Mouse (Mus musculus): ENCODE data around the gene Ccr6. TPM values are rescaled to one million over a fixed set of nuclear protein-coding genes. Genes with fewer than 3 reads are reported as not detected.
A peak's percentile ranks its signal among the peaks of the same experiment; 100 is the strongest.

Gene Ccr6
- polyA plus RNA-seq, 1 experiment from 2014 or later = not detected

GRCm38 (mm10) chr17:8225166-8225565 is 10.7 kb upstream of the Ccr6 start:
- H3K4me1 ChIP-seq (ENCODE audit: control insufficient read depth, insufficient read depth, low read length) = no peaks in the 10 kb centered on the region
- no peak for ATAC-seq (replicated peaks; ENCODE audit: insufficient number of reproducible peaks, low FRiP score, low TSS enrichment)
- H3K4me2 ChIP-seq = no peak overlapping the region
- no peaks in the 10 kb centered on the region for H3K9me3 ChIP-seq (replicated peaks; ENCODE audit: control insufficient read depth, low read length)
- 78% methylated on average over 2 of the region's 2 CpGs for WGBS (ENCODE audit: insufficient replicate concordance)
- H3K27me3 ChIP-seq (ENCODE audit: control insufficient read depth, insufficient read depth, low read length) = no peaks in the 10 kb centered on the region
- H3K36me3 ChIP-seq (ENCODE audit: control insufficient read depth, insufficient read depth, low read length) = no peaks in the 10 kb centered on the region
- H3K4me3 ChIP-seq (ENCODE audit: low read depth, low read length) = no peak overlapping the region
- H3K27ac ChIP-seq (ENCODE audit: low read depth, low read length) = no peak overlapping the region
- H3K9ac ChIP-seq (ENCODE audit: low read depth, low read length) = no peak overlapping the region

DNA sequence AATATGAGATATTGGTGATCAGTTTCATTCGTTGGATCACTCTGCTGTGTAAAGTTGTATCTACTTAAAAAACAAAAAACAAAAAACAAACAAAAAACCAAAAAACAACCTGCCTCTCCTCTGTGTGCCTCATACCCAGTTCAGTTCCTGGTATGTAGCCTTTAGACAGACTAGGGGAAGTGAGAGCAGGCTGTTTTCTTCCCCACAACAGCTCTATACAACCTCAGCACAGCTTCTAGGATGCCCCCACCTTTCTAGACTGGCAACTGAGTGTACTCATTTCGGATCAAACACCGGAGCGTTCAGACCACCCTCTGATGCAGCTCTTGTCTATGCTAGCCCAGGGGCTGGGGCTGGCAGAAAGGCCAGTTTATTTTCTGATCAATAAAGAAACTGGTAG is 10.1 kb upstream of the Ccr6 start:
- Histone ChIP-seq H3K27ac (ENCODE audit: low read depth, low read length) (no peak overlapping the region), H3K9me3 (replicated peaks; ENCODE audit: control insufficient read depth, low read length) (no peaks in the 10 kb centered on the region), H3K4me2 (no peak overlapping the region), H3K4me1 (ENCODE audit: control insufficient read depth, insufficient read depth, low read length) (no peaks in the 10 kb centered on the region), H3K9ac (ENCODE audit: low read depth, low read length) (no peak overlapping the region), H3K4me3 (ENCODE audit: low read depth, low read length) (no peak overlapping the region), H3K27me3 (ENCODE audit: control insufficient read depth, insufficient read depth, low read length) (no peaks in the 10 kb centered on the region), H3K36me3 (ENCODE audit: control insufficient read depth, insufficient read depth, low read length) (no peaks in the 10 kb centered on the region)
- no peak for ATAC-seq (replicated peaks; ENCODE audit: insufficient number of reproducible peaks, low FRiP score, low TSS enrichment)
- 76% methylated on average over 4 of the region's 4 CpGs for WGBS (ENCODE audit: insufficient replicate concordance)

DNA sequence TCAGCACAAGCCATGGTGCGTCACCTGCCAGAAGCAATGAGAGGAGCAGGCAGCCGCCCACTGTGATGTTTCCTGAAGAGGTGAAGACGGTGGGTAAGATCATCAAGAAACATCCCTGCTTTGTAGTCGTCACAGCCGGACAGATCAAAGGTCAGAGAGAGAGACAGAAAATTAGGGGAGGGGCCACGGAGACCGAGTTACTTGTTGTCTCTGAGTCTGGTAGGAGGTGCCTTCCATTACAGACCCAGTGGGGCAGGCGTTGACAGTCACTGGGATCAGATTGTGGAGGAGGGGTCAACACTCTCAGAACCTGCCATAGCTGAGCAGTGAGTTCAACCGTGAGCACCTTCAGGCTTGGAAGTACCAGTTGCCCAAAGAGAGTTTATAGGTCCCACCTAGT is 7.2 kb upstream of the Ccr6 start:
- H3K4me1 ChIP-seq (ENCODE audit: control insufficient read depth, insufficient read depth, low read length) = no peaks in the 10 kb centered on the region
- H3K9me3 ChIP-seq (replicated peaks; ENCODE audit: control insufficient read depth, low read length) = no peaks in the 10 kb centered on the region
- no peak overlapping the region for H3K27ac ChIP-seq (ENCODE audit: low read depth, low read length)
- WGBS (ENCODE audit: insufficient replicate concordance) = 40% methylated on average over 9 of the region's 9 CpGs
- no peak overlapping the region for H3K4me2 ChIP-seq
- H3K27me3 ChIP-seq (ENCODE audit: control insufficient read depth, insufficient read depth, low read length) = no peaks in the 10 kb centered on the region
- no peak for ATAC-seq (replicated peaks; ENCODE audit: insufficient number of reproducible peaks, low FRiP score, low TSS enrichment)
- no peak overlapping the region for H3K4me3 ChIP-seq (ENCODE audit: low read depth, low read length)
- no peak overlapping the region for H3K9ac ChIP-seq (ENCODE audit: low read depth, low read length)
- no peaks in the 10 kb centered on the region for H3K36me3 ChIP-seq (ENCODE audit: control insufficient read depth, insufficient read depth, low read length)

DNA sequence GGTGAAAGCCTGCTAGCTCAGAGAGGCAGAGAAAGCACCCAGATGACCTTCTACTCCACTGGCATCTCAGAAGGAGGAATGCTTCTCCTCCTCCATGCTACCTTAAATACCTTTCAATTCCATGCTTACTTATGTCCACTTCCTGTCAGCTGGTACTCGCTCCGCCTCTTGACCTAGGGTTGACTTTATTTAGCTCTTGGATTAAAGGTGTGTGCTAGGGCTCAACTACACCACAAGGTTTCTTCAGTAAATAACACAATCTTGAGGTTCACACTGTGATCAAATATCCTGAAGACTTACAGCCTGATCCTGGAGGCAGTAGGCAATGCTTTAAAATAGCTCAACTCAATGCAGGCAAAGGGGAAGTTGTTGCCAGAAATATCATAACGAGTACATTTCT is 6.2 kb upstream of the Ccr6 start:
- H3K9ac ChIP-seq (ENCODE audit: low read depth, low read length) = no peak overlapping the region
- no peaks in the 10 kb centered on the region for H3K9me3 ChIP-seq (replicated peaks; ENCODE audit: control insufficient read depth, low read length)
- WGBS (ENCODE audit: insufficient replicate concordance) = 85% methylated on average over 3 of the region's 3 CpGs
- no peaks in the 10 kb centered on the region for H3K27me3 ChIP-seq (ENCODE audit: control insufficient read depth, insufficient read depth, low read length)
- H3K36me3 ChIP-seq (ENCODE audit: control insufficient read depth, insufficient read depth, low read length) = no peaks in the 10 kb centered on the region
- H3K4me1 ChIP-seq (ENCODE audit: control insufficient read depth, insufficient read depth, low read length) = no peaks in the 10 kb centered on the region
- no peak for ATAC-seq (replicated peaks; ENCODE audit: insufficient number of reproducible peaks, low FRiP score, low TSS enrichment)
- H3K4me2 ChIP-seq = no peak overlapping the region
- no peak overlapping the region for H3K4me3 ChIP-seq (ENCODE audit: low read depth, low read length)
- no peak overlapping the region for H3K27ac ChIP-seq (ENCODE audit: low read depth, low read length)

DNA sequence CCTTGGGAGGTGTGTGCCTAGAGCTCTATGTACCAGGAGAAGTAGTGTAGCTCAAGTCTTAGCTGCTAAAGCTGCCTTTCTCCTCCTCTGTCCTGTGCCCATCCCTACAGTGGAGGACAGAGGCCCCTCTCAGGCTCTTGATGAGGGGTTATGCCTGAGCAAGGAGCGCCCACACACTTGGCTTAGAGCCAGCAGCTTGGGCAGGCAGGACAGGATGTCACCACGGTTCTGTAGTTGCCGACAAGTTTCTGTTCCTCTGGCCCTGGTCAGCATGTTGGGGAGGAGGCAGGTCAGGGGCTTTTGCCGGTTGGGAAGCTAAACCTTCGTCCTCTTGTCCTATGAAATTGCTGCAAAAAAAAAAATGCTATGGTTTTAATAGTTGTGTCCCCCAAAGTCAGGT is 3.8 kb upstream of the Ccr6 start:
- no peak overlapping the region for H3K9ac ChIP-seq (ENCODE audit: low read depth, low read length)
- WGBS (ENCODE audit: insufficient replicate concordance) = 40% methylated on average over 5 of the region's 5 CpGs
- no peak overlapping the region for H3K4me2 ChIP-seq
- ATAC-seq (replicated peaks; ENCODE audit: insufficient number of reproducible peaks, low FRiP score, low TSS enrichment) = 0 out of 2 replicates have a peak, but pooled peaks have one; percentile 52
- H3K27ac ChIP-seq (ENCODE audit: low read depth, low read length) = no peak overlapping the region
- H3K27me3 ChIP-seq (ENCODE audit: control insufficient read depth, insufficient read depth, low read length) = no peaks in the 10 kb centered on the region
- H3K36me3 ChIP-seq (ENCODE audit: control insufficient read depth, insufficient read depth, low read length) = no peaks in the 10 kb centered on the region
- no peak overlapping the region for H3K4me3 ChIP-seq (ENCODE audit: low read depth, low read length)
- no peaks in the 10 kb centered on the region for H3K9me3 ChIP-seq (replicated peaks; ENCODE audit: control insufficient read depth, low read length)
- H3K4me1 ChIP-seq (ENCODE audit: control insufficient read depth, insufficient read depth, low read length) = no peaks in the 10 kb centered on the region

DNA sequence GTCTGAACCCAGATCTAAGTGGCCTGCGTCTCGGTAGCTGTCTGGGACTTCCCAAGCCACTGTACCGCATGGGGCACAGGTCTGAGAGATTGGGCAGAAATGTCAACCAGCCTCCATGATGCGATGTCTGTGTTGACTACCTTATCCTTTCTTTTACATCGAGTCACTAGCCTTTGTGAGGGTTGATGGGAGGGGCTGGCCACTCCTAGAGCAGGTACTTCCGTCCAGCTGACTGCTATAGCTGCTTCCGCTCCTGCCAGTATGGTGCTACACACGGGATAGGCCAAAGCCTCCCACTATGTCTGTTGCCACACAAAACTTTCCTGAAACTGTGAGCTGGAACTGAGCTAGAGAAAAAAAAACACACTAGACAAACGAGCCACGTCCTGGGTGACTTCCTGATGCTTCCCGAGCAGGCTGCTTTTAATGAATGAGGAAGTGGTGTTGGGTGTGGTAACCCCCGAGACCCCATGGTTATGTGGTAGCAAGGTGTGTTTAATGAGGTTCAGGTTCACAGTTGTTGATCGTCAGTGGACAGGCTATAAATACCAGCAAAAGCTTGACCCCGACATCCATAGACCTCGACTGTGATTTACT is 2.1 kb upstream of the Ccr6 start:
- no peak overlapping the region for H3K27ac ChIP-seq (ENCODE audit: low read depth, low read length)
- ATAC-seq (replicated peaks; ENCODE audit: insufficient number of reproducible peaks, low FRiP score, low TSS enrichment) = no peak
- no peaks in the 10 kb centered on the region for H3K9me3 ChIP-seq (replicated peaks; ENCODE audit: control insufficient read depth, low read length)
- no peak overlapping the region for H3K4me3 ChIP-seq (ENCODE audit: low read depth, low read length)
- H3K36me3 ChIP-seq (ENCODE audit: control insufficient read depth, insufficient read depth, low read length) = no peaks in the 10 kb centered on the region
- H3K27me3 ChIP-seq (ENCODE audit: control insufficient read depth, insufficient read depth, low read length) = no peaks in the 10 kb centered on the region
- H3K4me1 ChIP-seq (ENCODE audit: control insufficient read depth, insufficient read depth, low read length) = no peaks in the 10 kb centered on the region
- no peak overlapping the region for H3K4me2 ChIP-seq
- 66% methylated on average over 15 of the region's 15 CpGs for WGBS (ENCODE audit: insufficient replicate concordance)
- no peak overlapping the region for H3K9ac ChIP-seq (ENCODE audit: low read depth, low read length)

DNA sequence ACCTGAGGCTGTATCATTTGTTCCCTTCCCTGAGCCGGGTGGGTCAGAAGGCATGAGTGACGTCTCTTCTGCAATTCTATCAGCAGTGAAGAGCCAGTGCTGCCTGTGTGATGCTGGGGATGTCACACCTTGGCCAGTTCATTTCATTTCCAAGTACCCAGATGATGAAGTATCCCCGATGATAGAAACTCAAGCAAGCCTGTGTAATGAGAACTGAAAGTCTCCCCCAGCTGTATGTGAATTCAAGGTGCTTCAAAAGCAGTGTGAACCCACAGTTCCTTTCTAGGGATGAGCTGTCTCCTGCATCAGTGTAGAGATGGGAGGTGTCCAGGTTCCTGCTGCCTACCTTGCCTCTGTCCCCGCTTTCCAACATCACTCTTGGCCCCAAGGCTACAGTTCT is 1.3 kb upstream of the Ccr6 start:
- H3K9me3 ChIP-seq (replicated peaks; ENCODE audit: control insufficient read depth, low read length) = no peaks in the 10 kb centered on the region
- no peak overlapping the region for H3K4me2 ChIP-seq
- H3K36me3 ChIP-seq (ENCODE audit: control insufficient read depth, insufficient read depth, low read length) = no peaks in the 10 kb centered on the region
- ATAC-seq (replicated peaks; ENCODE audit: insufficient number of reproducible peaks, low FRiP score, low TSS enrichment) = no peak
- H3K4me3 ChIP-seq (ENCODE audit: low read depth, low read length) = no peak overlapping the region
- H3K27me3 ChIP-seq (ENCODE audit: control insufficient read depth, insufficient read depth, low read length) = no peaks in the 10 kb centered on the region
- no peaks in the 10 kb centered on the region for H3K4me1 ChIP-seq (ENCODE audit: control insufficient read depth, insufficient read depth, low read length)
- no peak overlapping the region for H3K9ac ChIP-seq (ENCODE audit: low read depth, low read length)
- 75% methylated on average over 4 of the region's 4 CpGs for WGBS (ENCODE audit: insufficient replicate concordance)
- no peak overlapping the region for H3K27ac ChIP-seq (ENCODE audit: low read depth, low read length)

- H3K27ac ChIP-seq (ENCODE audit: low read depth, low read length) = no peak overlapping the region
- H3K36me3 ChIP-seq (ENCODE audit: control insufficient read depth, insufficient read depth, low read length) = no peaks in the 10 kb centered on the region
- no peak overlapping the region for H3K9ac ChIP-seq (ENCODE audit: low read depth, low read length)
- no peak overlapping the region for H3K4me2 ChIP-seq
- 0 out of 2 replicates have a peak, but pooled peaks cover 3% of the 10 kb centered on the region for H3K27me3 ChIP-seq (ENCODE audit: control insufficient read depth, insufficient read depth, low read length)
- H3K9me3 ChIP-seq (replicated peaks; ENCODE audit: control insufficient read depth, low read length) = no peaks in the 10 kb centered on the region
- no peaks in the 10 kb centered on the region for H3K4me1 ChIP-seq (ENCODE audit: control insufficient read depth, insufficient read depth, low read length)
- H3K4me3 ChIP-seq (ENCODE audit: low read depth, low read length) = no peak overlapping the region
- 72% methylated on average over 15 of the region's 15 CpGs for WGBS (ENCODE audit: insufficient replicate concordance)
- no peak for ATAC-seq (replicated peaks; ENCODE audit: insufficient number of reproducible peaks, low FRiP score, low TSS enrichment)
Measured at GRCm38 (mm10) chr17:8238012-8238710, 2.3 kb downstream of the Ccr6 start.

GRCm38 (mm10) chr17:8239561-8239960 is 3.7 kb downstream of the Ccr6 start:
- no peak overlapping the region for H3K4me3 ChIP-seq (ENCODE audit: low read depth, low read length)
- no peak overlapping the region for H3K9ac ChIP-seq (ENCODE audit: low read depth, low read length)
- H3K27me3 ChIP-seq (ENCODE audit: control insufficient read depth, insufficient read depth, low read length) = 0 out of 2 replicates have a peak, but pooled peaks cover 3% of the 10 kb centered on the region
- H3K27ac ChIP-seq (ENCODE audit: low read depth, low read length) = no peak overlapping the region
- no peaks in the 10 kb centered on the region for H3K4me1 ChIP-seq (ENCODE audit: control insufficient read depth, insufficient read depth, low read length)
- H3K36me3 ChIP-seq (ENCODE audit: control insufficient read depth, insufficient read depth, low read length) = no peaks in the 10 kb centered on the region
- no peaks in the 10 kb centered on the region for H3K9me3 ChIP-seq (replicated peaks; ENCODE audit: control insufficient read depth, low read length)
- H3K4me2 ChIP-seq = no peak overlapping the region
- WGBS (ENCODE audit: insufficient replicate concordance) = 75% methylated on average over 3 of the region's 3 CpGs
- ATAC-seq (replicated peaks; ENCODE audit: insufficient number of reproducible peaks, low FRiP score, low TSS enrichment) = no peak
